Mouse (Mus musculus): ENCODE results near the gene H60b. TPM values are rescaled to one million over a fixed set of nuclear protein-coding genes. Genes with fewer than 3 reads are reported as not detected.
"Not testable (repeated sequence)": the region's sequence is repeated elsewhere in the genome, so short reads cannot be mapped to it uniquely, and the experiment has no call there.

Gene H60b
- polyA plus RNA-seq, 1 experiment from 2014 or later: 0.49 TPM

DNA sequence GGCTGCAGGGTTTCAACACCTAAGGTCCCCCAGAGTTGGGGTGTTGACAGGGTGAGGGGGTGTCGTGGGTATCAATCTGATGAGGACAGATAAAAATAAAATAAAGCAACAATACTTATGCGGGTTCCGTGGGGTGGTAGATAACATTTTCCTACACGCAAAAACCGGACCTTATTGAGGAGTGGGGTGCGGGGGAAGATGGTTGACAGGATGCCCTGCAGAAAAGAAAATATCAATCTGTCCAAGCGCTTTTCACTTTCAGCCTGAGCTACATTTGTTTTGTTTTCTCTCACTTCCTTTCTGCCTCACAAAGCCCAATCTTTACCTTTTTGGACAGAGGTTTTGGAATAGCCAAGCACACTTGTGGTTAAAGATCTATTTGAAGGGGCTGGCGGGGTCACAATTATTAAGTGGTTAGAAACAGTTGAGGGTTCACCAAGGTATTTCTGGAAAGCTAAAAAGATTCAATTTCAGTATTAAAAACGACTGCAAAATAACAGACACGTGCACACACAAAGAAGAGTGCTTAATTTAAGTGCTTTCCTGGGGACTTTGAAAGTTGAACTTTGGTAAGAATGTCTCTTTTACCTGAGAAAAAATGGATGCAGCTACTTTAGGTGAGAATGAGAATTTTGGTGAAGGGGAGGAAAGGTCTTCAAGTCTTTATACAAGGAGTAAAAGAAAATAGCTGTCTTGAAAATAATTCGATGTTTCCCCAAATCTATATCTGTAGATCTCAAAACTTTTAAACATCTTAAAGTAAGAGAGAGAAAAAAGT lies 6.3 kb upstream of the H60b start:
- H3K27me3 ChIP-seq: peaks cover 65% of the 10 kb centered on the region
- H3K9ac ChIP-seq (replicated peaks); H3K4me2 ChIP-seq; H3K27ac ChIP-seq; ATAC-seq (ENCODE audit: insufficient number of reproducible peaks, insufficient read depth, low FRiP score, low TSS enrichment, low read depth); H3K36me3 ChIP-seq; H3K9me3 ChIP-seq: not testable (repeated sequence)
- 4% methylated on average over 11 of the region's 11 CpGs for WGBS
- H3K4me1 ChIP-seq (replicated peaks): peaks cover 21% of the 10 kb centered on the region
- H3K4me3 ChIP-seq (replicated peaks): peak overlapping the region; percentile 27; the same call in 1 of the 2 replicates

DNA sequence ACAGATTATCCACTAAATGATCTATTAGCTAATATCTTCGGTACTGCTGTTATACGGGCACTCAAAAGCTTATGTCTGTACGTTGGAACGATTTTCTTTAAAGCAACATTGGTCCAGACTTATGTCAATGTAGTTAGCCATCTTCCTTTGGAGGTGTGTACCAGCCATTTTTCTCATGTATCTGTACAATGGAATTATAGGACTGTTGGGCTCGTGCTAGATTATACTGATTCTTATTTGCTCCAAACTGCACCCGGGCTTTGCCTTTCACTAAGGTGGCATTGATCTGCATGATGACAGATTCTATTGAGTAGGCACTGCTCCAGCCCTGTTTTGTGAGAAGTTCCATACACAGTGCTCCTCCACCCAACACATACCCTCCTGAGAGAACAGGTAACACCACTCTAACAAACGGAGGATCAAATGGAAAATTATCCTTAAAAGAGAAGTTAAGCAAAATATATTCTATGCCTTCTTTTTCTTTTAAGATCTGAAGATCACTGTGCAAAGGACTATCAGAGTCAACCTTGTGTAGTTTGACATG lies 5.2 kb upstream of the H60b start:
- H3K27me3 ChIP-seq: peaks cover 72% of the 10 kb centered on the region
- 11% methylated on average over 7 of the region's 7 CpGs for WGBS
- not testable (repeated sequence) for H3K4me3 ChIP-seq (replicated peaks)

DNA sequence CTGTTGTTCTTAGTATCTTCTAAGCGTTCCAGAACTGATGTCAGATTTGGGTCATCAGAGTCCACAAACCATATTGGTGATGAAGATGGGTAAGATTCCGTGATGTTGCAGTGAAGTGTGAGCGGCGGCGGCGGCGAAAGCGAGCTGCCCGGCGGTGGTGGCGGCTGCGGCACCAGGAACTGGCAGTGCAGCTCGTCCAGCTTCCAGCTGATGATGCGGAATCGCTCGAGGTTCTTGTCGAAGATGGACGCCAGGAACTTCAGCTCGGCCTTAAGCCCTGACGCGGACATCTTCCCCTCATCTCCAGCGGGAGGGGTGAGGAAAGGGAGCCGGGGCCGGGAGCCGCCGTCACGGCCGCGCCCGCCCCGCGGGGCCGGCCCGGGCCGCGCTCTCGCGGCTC lies 4.3 kb upstream of the H60b start:
- Histone ChIP-seq H3K4me2 (peak overlapping the region; percentile 59), H3K4me1 (replicated peaks) (peaks cover 26% of the 10 kb centered on the region), H3K27me3 (peaks cover 79% of the 10 kb centered on the region), H3K4me3 (replicated peaks) (peak overlapping the region; percentile 36)
- WGBS: under 1% methylated on average over 38 of the region's 38 CpGs
- H3K9ac ChIP-seq (replicated peaks); ATAC-seq (ENCODE audit: insufficient number of reproducible peaks, insufficient read depth, low FRiP score, low TSS enrichment, low read depth); H3K27ac ChIP-seq; H3K36me3 ChIP-seq; H3K9me3 ChIP-seq: not testable (repeated sequence)

More for the DNA sequence above, 5.2 kb upstream of the H60b start:
- not testable (repeated sequence) for ATAC-seq (ENCODE audit: insufficient number of reproducible peaks, insufficient read depth, low FRiP score, low TSS enrichment, low read depth); H3K4me2 ChIP-seq; H3K36me3 ChIP-seq; H3K27ac ChIP-seq; H3K9me3 ChIP-seq; H3K9ac ChIP-seq (replicated peaks)
- H3K4me1 ChIP-seq (replicated peaks): peaks cover 23% of the 10 kb centered on the region

DNA sequence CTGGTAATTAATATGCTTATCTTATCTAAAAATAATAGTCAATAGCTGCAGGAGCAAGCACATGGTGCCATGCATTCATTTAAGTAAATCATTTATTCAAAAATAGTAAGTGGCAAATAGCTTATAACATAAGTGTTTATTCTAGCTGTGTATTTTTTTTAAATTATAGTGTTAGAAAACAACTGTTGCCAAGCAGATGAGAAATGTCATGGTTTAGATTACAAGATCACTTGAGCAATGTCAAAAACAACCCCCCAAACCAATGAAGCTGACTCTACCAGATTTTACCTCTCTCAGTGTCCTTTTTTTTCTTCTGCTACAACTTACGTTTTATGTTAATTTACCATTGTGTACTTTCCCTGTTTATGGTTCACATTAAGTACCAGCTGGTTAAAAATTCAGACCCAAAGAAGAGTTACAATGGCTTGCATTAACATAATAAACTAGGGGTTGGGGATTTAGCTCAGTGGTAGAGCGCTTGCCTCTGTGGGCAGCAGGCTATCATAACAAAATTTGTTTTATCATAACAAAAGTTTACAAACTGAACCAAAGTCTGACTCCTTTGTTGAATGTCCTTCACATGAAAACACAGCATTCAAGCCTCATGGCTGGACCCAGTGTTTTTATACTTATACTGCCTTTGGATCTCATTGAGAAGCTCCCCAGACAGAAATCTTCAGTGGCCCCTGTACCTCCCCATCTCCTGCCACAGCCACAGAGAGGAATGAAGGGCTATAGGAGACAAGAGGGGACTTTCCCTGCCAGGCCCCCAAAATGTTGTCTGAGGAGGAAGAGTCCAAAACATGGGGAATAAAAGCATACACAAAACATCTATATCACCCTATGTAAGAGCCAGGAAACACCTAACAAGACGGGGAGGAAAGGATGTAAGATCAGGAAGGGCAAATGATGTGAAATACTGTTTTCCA lies 3.3 kb upstream of the H60b start:
- H3K27me3 ChIP-seq: peaks cover 80% of the 10 kb centered on the region
- ATAC-seq (ENCODE audit: insufficient number of reproducible peaks, insufficient read depth, low FRiP score, low TSS enrichment, low read depth): no peak
- 12% methylated on average over 3 of the region's 3 CpGs for WGBS

DNA sequence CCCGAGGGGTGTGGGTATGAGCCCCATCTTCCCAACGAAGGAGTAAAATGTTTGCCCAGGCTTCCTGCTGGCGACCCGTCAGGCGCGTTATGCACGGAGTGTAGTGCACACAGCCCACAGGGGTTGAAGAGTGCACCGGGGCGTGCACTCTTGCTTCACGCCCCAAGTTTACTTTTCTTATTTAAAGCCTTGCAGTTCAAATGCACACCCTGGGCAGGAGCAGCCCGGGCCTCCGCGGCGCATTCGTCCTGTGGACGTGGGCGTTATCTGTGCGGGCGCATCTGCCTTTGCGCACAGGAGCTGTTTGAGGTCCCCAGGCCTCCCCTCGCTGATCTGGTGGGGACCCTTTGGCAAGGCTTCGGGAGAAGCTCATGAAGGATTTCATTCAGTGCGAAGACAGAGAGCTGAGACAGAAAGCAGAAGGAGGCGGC lies 760 bp downstream of the H60b start:
- H3K4me1 ChIP-seq (replicated peaks): peaks cover 5% of the 10 kb centered on the region
- H3K4me2 ChIP-seq: peak overlapping the region; percentile 65
- H3K9ac ChIP-seq (replicated peaks): no peak overlapping the region
- no peaks in the 10 kb centered on the region for H3K9me3 ChIP-seq
- no peak overlapping the region for H3K27ac ChIP-seq
- 0% methylated on average over 24 of the region's 24 CpGs for WGBS
- ATAC-seq (ENCODE audit: insufficient number of reproducible peaks, insufficient read depth, low FRiP score, low TSS enrichment, low read depth): no peak
- H3K27me3 ChIP-seq: peaks cover 65% of the 10 kb centered on the region
- peak overlapping the region; percentile 43 for H3K4me3 ChIP-seq (replicated peaks)
- no peaks in the 10 kb centered on the region for H3K36me3 ChIP-seq

More for the DNA sequence above, 3.3 kb upstream of the H60b start:
- Histone ChIP-seq H3K4me1 (replicated peaks) (peaks cover 19% of the 10 kb centered on the region), H3K36me3 (no peaks in the 10 kb centered on the region), H3K9ac (replicated peaks) (no peak overlapping the region), H3K4me2 (no peak overlapping the region), H3K4me3 (replicated peaks) (no peak overlapping the region), H3K27ac (no peak overlapping the region), H3K9me3 (no peaks in the 10 kb centered on the region)

DNA sequence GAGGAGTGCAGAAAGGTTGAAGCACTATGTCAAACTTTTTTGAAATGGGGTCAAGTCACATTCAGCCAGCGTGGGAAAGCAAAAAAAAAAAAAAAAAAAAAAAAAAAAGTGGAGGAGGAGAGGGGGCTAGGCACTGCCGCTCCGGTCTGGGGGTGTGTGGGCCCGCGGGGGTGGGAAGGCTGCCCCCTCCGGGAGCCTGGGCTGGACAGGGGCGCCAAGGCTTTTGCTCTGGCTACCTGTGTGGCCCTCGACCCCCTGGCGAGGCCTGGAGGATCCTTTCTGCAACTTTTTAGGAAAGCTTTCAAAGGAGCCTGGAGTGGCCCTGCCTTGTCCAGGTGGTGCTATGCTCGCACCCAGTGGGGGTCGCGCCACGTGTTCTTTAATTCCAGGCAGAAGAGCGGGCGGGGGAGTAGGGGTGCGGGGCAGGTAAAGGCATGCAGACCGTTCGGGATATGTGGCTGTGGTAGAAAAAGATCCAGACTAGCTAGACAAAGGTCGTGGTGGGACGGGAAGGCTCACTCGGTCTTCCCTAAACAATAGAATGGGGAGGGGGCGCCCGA lies 1.3 kb downstream of the H60b start:
- peaks cover 63% of the 10 kb centered on the region for H3K27me3 ChIP-seq
- ATAC-seq (ENCODE audit: insufficient number of reproducible peaks, insufficient read depth, low FRiP score, low TSS enrichment, low read depth): 0 out of 2 replicates have a peak, but pooled peaks have one; percentile 19
- no peak overlapping the region for H3K4me2 ChIP-seq
- no peak overlapping the region for H3K9ac ChIP-seq (replicated peaks)
- WGBS: 1% methylated on average over 23 of the region's 23 CpGs
- no peaks in the 10 kb centered on the region for H3K36me3 ChIP-seq
- peaks cover 5% of the 10 kb centered on the region for H3K4me1 ChIP-seq (replicated peaks)
- no peak overlapping the region; the same call in 1 of the 2 replicates for H3K4me3 ChIP-seq (replicated peaks)
- H3K27ac ChIP-seq: no peak overlapping the region
- H3K9me3 ChIP-seq: no peaks in the 10 kb centered on the region

DNA sequence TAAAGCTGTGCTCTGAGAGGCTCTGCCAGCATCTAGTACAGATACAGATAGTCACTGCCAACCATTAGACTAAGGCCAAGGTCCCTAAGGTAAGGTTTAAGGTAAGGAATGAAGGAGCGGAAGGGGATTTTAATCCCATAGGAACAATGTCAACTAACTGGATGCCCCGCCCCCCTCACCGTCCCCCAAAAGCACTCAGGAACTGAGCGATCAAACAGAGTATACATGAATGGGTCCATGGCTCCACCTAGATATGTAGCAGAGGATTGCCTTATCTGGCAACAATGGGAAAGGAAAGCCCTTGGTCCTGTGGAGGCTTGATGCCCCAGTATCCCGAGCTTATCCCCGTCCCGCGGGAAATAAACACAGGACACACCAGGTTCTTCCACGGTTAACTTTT lies 4.9 kb downstream of the H60b start:
- not testable (repeated sequence) for H3K4me1 ChIP-seq (replicated peaks); H3K27ac ChIP-seq; H3K9ac ChIP-seq (replicated peaks); ATAC-seq (ENCODE audit: insufficient number of reproducible peaks, insufficient read depth, low FRiP score, low TSS enrichment, low read depth); H3K36me3 ChIP-seq; H3K9me3 ChIP-seq
- H3K4me3 ChIP-seq (replicated peaks): 0 out of 2 replicates have a peak overlapping the region, but pooled peaks have one; percentile 18
- peak overlapping the region; percentile 46 for H3K4me2 ChIP-seq
- 11% methylated on average over 9 of the region's 9 CpGs for WGBS
- H3K27me3 ChIP-seq: peaks cover 34% of the 10 kb centered on the region

DNA sequence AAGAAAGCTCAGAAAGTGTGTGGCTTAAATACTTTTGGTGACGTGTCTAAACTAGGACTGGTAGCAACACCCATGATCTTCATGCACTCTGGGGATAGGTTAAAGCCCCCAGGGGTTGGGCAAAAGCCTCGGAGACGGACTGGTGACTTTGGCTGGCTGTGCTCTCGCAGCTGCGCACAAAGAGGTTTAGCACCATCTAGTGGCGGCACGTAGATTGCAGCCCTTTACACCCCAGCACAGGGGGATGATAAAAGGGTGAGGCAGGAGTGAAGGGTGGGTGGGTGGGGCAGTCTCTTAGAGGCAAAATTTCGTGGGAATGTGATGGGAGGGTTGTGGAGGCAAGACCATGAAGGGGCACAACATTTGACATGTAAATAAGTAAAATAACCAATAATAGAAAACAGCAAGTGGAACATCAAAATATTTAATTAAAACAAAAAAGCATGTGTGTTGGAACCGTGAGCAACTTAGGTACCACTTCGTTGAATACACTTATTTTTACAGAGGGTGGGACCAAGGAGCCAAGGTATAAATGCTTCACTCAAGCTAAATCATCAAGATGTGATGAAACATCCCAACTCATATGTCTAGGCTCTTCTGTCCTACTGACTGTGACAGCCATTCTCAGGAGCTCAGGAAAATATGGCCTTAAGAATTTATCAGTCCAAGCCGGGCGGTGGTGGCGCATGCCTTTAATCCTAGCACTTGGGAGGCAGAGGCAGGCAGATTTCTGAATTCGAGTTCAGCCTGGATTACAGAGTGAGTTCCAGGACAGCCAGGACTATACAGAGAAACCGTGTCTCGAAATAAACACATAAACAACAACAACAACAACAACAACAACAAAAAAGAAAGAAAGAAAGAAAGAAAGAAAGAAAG lies 5.6 kb downstream of the H60b start:
- H3K9ac ChIP-seq (replicated peaks); H3K9me3 ChIP-seq; H3K36me3 ChIP-seq; H3K27ac ChIP-seq; ATAC-seq (ENCODE audit: insufficient number of reproducible peaks, insufficient read depth, low FRiP score, low TSS enrichment, low read depth); H3K4me1 ChIP-seq (replicated peaks): not testable (repeated sequence)
- peaks cover 27% of the 10 kb centered on the region for H3K27me3 ChIP-seq
- 36% methylated on average over 16 of the region's 16 CpGs for WGBS
- H3K4me2 ChIP-seq: peak overlapping the region; percentile 46
- 0 out of 2 replicates have a peak overlapping the region, but pooled peaks have one; percentile 18 for H3K4me3 ChIP-seq (replicated peaks)

DNA sequence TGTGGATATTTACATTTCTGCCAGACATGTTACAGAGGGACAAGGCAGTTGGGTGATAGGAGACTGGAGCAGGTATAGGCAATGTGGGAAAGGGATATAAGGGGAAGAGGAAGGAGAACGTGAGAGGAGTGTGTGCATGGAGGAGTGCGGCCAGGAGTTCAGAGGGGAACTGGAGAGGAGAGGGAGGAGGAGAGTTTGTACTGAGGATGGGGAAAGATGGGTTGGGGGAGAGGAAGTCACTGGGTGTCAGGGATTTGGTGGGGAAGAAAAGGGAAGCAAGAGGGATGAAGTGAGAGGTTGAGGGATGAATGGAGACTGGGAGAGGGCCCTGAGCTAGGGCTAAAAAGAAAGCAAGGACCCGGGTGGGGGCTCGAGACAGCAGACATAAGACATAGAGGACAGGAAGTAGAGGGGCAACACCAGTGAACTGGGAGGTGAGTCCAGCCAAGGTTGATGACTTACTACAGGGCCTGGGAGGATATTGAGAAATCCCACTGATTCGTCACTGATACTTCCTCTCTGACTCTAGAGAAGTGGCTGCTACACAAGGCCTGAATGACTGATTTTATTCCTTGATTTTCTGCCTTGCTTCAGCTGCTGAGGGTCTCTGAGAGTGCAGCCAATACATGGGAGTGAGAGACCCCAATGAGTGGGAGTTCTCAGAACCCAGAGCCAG lies 7.1 kb downstream of the H60b start:
- not testable (repeated sequence) for H3K4me1 ChIP-seq (replicated peaks); ATAC-seq (ENCODE audit: insufficient number of reproducible peaks, insufficient read depth, low FRiP score, low TSS enrichment, low read depth); H3K27ac ChIP-seq; H3K4me3 ChIP-seq (replicated peaks); H3K9me3 ChIP-seq; H3K4me2 ChIP-seq; H3K36me3 ChIP-seq; H3K9ac ChIP-seq (replicated peaks)
- 64% methylated on average over 5 of the region's 5 CpGs for WGBS
- H3K27me3 ChIP-seq: peaks cover 16% of the 10 kb centered on the region

DNA sequence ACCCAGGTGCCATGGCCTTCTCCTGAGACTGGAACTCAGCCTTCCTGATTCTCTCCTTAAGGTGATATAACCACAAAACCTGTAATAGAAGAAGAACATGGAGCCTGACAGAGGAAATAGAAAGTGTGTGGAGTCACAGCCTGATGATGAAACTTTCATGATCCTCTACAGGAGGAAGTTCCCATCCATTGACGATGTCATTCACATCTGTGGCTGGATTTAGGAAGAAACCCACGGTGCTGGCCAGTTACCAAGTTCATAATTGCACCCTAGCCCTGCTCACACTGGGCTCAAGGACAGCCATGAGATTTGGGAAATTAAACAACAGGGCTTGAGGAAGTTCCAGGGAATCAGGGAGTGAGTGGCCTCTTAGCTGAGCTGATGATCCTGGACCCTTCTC lies 7.6 kb downstream of the H60b start:
- H3K4me1 ChIP-seq (replicated peaks); H3K27ac ChIP-seq; H3K4me3 ChIP-seq (replicated peaks); H3K9me3 ChIP-seq; H3K9ac ChIP-seq (replicated peaks); H3K36me3 ChIP-seq; ATAC-seq (ENCODE audit: insufficient number of reproducible peaks, insufficient read depth, low FRiP score, low TSS enrichment, low read depth); H3K4me2 ChIP-seq: not testable (repeated sequence)
- 50% methylated on average over 2 of the region's 2 CpGs for WGBS
- H3K27me3 ChIP-seq: peaks cover 14% of the 10 kb centered on the region

Data from limb, embryonic 12.5 days (tissue).